Mouse (Mus musculus) brown adipose tissue, adult 24 weeks (tissue): ENCODE results near the gene Alg9. TPM values are rescaled to one million over a fixed set of nuclear protein-coding genes. Genes with fewer than 3 reads are reported as not detected.

Experiments used
- H3K27ac ChIP-seq: fragments of 200-500 bp; replicated peaks from 2 replicates; pipeline ENCODE4 v1.5.1; 2012; ENCODE audit warnings: low read depth, mild to moderate bottlenecking, low read length
- H3K4me1 ChIP-seq: fragments of 200-500 bp; 2 replicates; pipeline ENCODE4 v1.6.1; 2012; ENCODE audit warnings: low read length, mixed read lengths; ENCODE audit not compliant: control insufficient read depth, insufficient read depth, insufficient read length
- H3K4me3 ChIP-seq: fragments of 200-500 bp; 2 replicates; pipeline ENCODE4 v1.5.1; 2012; ENCODE audit warnings: low read depth, mild to moderate bottlenecking, low read length, moderate library complexity; ENCODE audit not compliant: insufficient read depth
- polyA plus RNA-seq: library from polyadenylated mRNA; stranded (reverse); fragments of >200 nt; gene quantifications from 2 replicates; pipeline ENCODE4 v1.2.4, GENCODE M21; 2012; ENCODE audit not compliant: missing spikeins, insufficient read depth, insufficient read length

Alg9 gene
- polyA plus RNA-seq, 1 experiment, result 38.3 TPM

DNA sequence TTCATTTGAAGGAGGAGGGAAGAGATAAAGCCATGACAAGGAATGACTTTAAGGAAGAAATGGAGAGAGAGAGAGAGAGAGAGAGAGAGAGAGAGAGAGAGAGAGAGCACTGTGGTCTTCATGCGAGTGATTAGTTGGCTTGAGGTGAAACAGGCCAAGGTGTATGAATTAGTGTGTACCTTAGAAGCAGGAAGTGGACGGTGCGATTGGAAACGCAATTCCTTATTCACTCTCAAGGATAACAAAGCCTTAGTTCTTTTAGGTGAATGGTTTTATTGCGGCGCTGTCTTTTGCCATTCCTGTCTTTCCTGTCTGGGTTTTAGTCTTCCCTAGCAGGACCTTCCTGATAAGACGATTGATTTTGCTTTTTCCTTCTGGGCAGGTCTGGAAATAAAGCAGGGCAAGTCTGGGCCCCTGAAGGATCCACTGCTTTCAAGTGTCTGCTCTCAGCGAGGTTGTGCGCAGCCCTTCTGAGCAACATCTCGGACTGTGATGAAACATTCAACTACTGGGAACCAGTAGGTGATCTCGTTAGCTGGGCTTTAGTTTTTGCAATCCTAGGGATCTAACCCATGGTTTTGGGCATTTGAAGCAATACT, 1.4 kb downstream of the Alg9 start:
- Histone ChIP-seq H3K27ac (no peak overlapping the region), H3K4me1 (no peaks in the 10 kb centered on the region), H3K4me3 (peak overlapping the region; percentile 67)

DNA sequence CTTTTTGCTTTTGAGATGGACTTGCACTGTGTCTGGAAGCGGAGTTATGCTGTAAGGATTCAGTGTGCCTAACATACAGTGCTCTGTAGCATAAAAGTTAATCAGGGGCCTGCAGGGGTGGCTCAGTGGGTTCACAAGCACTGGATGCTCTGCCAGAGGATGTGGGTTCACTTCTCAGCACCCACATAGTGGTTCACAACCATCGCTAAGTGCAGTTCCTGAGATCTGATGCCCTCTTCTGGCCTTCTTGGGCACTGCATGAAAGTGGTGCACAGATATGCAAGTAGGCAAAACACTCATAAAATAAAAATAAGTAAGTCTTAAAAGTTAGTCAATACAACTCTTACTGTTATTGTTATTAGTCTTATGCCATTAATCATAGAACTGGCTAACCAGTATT, 7.3 kb downstream of the Alg9 start:
- Histone ChIP-seq H3K27ac (no peak overlapping the region), H3K4me1 (no peaks in the 10 kb centered on the region)

DNA sequence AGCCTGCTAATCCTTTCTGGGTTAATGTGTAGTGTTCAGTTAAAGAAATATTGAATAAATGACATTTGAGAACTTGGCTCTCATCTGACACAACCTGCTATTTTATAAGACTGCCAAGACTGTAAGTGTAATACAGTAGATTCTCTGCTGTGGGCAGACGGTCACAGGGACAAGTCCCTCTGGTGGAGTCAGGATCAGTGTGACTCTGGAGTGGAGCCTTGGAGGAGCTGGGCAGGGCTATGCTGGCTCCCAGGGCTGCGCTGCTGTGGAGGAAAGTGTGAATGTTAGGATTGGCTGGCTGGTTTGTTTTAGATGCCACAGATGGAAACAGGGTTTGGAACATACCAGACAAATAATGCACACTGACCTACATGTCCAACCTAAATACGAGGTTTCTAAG, 20.4 kb downstream of the Alg9 start:
- Histone ChIP-seq H3K4me3 (no peak overlapping the region), H3K4me1 (peaks cover 12% of the 10 kb centered on the region), H3K27ac (no peak overlapping the region)

More for the DNA sequence above, 7.3 kb downstream of the Alg9 start:
- no peak overlapping the region for H3K4me3 ChIP-seq

DNA sequence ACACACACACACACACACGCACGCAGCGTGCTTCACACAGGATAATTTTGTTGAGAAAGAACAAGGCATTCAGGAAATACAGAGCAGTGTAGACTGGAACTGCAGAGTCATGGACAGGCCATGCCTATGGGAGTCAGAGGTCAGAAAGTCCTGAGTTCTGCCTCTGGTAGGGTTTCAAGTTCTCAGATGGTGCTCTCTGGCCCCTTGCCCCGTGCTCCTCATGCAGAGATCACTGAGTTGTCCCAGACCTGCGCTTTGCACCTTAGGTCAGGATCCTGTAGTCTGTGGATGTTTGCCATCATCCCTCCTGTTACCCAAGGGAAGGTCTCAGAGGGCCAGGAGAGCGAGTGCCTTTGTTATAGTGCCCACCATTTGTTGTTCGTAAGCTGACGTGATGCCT, 22.0 kb downstream of the Alg9 start:
- H3K4me3 ChIP-seq, result no peak overlapping the region
- peak overlapping the region; percentile 87 for H3K27ac ChIP-seq
- H3K4me1 ChIP-seq, result peaks cover 12% of the 10 kb centered on the region

DNA sequence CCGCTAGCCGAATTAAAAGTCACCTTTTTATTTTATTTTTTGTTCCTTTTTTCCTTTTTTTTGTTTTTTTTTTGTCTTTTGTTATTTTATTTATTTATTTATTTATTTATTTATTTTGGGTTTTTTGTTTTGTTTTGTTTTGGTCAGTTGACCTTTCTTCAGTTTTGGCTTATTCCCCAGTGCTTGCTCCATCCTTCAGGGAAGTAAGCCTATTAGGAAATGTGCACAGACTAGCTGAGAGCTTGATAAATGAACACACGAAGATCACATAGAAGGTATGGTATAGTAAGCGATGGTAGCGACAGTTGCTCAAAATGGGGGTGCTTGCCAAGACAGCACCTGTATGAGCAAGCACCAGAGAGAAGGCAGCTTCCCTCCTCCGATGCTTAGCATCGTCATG, 22.8 kb downstream of the Alg9 start:
- peak overlapping the region; percentile 98 for H3K27ac ChIP-seq
- peaks cover 12% of the 10 kb centered on the region for H3K4me1 ChIP-seq
- no peak overlapping the region for H3K4me3 ChIP-seq

DNA sequence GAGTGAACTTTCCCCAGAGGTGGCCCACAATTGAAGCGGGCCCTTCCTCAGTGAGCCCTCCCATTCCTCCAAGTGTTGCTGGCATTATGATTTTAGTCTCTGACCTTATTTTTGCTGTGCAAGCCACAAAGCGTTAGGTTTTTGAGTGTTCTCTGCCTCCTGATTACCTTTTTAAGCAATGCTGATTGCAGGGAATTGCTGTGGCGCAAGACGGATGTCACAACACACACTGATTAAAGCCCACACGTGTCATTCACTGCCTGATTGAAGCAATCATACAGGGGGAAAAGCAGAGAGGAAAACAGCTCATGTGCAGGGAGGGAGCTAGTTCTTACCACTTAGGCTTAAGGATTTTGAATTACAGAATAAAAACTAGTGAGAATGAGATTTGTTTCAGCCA, 23.5 kb downstream of the Alg9 start:
- H3K27ac ChIP-seq, result peak overlapping the region; percentile 98
- H3K4me3 ChIP-seq, result no peak overlapping the region

DNA sequence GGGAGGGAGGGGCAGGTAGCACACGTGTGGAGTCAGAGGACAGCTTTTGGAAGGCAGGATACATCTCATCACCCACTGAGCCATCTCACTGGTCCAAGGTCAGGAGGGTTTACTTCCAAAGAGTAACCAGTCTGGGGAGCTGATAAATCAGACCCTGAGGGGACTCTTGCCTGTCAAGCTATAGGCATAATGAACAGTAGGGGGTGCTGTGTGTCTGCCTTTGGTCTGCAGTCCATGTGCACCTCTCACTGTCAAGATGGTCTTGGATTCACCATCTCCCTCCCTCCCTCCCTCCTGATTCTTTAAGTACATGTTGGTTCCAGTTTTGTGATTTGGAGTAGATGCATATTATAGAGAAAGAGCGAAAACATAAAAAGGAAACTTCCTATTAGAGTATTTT, 26.2 kb downstream of the Alg9 start:
- H3K4me1 ChIP-seq, result peaks cover 12% of the 10 kb centered on the region
- no peak overlapping the region for H3K27ac ChIP-seq
- no peak overlapping the region for H3K4me3 ChIP-seq

More for the DNA sequence above, 23.5 kb downstream of the Alg9 start:
- H3K4me1 ChIP-seq, result peaks cover 14% of the 10 kb centered on the region

DNA sequence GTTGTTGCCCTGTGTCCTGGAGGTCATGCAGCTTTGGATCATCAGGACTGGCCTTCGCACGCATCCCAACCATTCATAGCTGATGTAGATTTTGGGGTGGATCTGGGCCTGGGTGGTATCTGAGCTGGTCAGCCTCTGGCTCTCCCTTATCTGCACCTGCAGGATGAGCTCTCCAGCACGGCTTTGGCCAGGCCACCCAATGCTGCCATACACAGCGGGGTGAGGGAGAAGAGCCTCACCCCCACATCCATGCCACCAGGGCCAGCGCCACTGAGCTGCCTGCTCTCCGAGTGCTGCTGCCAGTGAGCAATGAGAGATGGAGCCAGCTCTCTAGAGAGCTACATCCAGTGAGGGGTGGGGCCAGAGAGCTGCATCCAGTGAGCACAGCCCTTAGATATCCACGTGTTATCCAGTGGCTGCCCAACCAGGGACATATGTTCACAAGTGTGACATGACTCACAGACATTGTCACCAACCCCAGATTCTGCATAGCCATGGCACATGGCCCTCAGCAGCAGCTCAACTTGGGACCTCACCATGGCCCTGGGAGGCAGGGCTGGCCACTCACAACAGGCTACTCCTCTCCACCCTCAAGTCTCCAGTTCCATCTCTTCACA, 28.3 kb downstream of the Alg9 start:
- peaks cover 2% of the 10 kb centered on the region; the same call in 1 of the 2 replicates for H3K4me1 ChIP-seq
- no peak overlapping the region for H3K4me3 ChIP-seq

DNA sequence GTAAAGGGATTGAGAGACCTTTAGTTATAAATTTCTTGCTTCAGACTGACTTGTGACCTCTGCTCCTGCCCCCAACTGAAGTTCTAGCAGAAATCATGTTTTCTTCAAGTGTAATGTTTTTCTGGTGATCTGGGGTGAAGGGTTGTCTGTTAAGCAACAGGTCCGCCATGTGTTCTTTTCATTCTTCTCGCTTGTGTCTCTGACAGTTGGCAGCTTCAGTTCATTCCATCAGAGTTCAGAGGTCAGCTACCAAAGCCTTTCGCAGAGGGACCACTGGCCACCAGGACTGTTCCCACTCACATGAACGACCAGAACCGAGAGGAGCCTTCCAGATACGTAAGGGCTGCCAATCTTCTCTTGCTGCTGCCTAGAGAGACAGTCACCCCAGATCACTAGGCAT, 33.7 kb downstream of the Alg9 start:
- Histone ChIP-seq H3K27ac (peak overlapping the region; percentile 97), H3K4me1 (peaks cover 13% of the 10 kb centered on the region), H3K4me3 (no peak overlapping the region)

More for the DNA sequence above, 28.3 kb downstream of the Alg9 start:
- 0 out of 2 replicates have a peak overlapping the region, but pooled peaks have one; percentile 16 for H3K27ac ChIP-seq

DNA sequence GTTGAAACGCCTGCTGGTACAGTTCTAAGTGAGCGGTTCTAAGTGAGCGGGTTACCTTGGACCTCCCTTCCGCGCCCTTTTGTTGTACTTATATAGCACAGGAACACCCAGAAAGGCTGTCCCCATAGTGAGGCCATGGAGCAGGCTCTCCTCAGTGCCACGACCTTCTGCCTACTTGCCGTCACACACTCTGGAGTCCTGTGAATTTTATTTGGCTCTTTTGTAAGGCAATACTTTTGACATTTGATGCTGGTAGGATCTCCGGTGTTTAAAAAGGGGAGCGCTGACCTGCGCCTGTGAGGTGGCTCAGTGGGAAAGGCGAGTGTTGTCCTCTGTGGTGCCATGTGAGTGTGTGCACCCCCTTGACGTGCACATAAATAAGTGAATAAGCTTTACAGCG, 34.3 kb downstream of the Alg9 start:
- Histone ChIP-seq H3K27ac (peak overlapping the region; percentile 99), H3K4me3 (no peak overlapping the region), H3K4me1 (peaks cover 13% of the 10 kb centered on the region)

DNA sequence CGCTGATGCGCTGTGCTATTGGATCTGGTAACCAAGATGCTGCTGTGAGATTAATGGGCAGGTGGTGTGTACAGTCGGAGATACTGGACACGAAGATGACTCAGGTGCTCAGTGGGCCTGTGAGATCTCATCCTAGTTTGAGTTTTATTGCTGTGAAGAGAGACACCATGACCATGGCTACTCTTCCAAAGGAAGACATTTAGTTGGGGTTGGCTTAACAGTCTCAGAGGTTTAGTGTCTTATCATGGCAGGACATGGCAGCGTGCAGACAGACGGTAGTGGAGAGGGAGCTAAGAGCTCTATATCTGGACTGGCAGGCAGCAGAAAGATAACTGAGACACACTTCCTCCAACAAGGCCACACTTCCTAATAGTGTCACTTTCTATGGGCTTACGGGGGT, 36.4 kb downstream of the Alg9 start:
- Histone ChIP-seq H3K4me1 (peaks cover 13% of the 10 kb centered on the region), H3K4me3 (no peak overlapping the region), H3K27ac (peak overlapping the region; percentile 75)

DNA sequence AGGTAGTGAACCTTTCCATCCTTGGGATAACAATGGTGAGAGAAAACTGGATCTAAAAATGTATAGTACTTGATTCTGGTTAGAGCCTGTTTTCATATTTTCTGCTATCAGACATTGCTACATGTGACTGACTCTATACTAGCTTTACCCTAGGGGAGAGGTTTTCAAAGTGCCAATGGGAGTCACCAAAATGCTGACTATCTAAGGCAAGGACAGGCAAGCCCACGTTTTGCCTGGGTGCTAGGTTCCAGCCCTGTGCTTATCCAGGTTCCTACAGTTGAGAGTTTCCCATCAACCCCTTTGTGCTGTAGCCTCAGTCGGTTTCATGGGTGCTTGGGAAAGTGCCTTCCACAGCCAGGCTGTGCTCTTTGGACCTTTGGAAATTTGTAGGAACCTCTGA, 36.9 kb downstream of the Alg9 start:
- Histone ChIP-seq H3K4me1 (peaks cover 13% of the 10 kb centered on the region), H3K27ac (peak overlapping the region; percentile 61)

DNA sequence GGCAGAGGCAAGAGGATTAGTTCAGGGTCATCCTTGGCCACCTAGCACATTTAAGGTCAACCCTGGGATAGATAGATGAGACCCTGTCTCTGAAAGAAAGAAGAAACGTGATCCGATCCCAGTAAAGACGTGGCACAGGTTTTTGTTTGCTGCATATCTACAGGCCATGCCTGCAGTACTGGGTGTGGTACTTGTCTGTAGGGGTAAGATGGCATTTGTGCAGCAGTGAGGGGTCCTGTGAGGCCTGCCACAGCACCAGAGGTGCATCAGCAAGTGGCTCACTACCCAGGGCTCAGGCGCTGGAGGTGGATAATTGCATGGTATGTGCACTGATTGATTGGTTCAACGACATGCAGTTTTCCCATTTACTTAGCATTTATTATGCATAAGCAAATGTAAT, 39.0 kb downstream of the Alg9 start:
- no peak overlapping the region for H3K27ac ChIP-seq
- peaks cover 12% of the 10 kb centered on the region for H3K4me1 ChIP-seq
- H3K4me3 ChIP-seq, result no peak overlapping the region

More for the DNA sequence above, 36.9 kb downstream of the Alg9 start:
- H3K4me3 ChIP-seq, result no peak overlapping the region

DNA sequence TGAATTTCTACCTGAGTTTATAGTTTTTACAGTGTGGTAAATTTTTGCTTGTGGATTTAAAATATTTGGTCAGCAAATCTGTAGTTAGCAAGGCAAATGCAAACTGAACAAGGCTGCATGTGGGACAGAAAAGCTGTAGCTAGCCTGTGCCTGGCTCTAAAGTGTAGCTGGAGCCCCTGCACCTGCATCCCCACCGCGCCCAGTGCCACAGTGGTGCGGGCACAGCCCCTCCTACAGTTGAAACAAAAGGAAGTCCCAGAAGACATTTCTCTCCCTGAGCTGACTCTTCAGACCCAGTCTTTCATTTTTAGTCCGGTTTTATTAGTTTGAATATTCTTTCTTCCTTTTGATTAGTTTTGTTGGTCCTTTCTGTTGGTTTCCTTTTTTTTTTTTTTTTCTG, 40.8 kb downstream of the Alg9 start:
- no peak overlapping the region for H3K4me3 ChIP-seq
- peaks cover 11% of the 10 kb centered on the region; the same call in 1 of the 2 replicates for H3K4me1 ChIP-seq
- H3K27ac ChIP-seq, result no peak overlapping the region

DNA sequence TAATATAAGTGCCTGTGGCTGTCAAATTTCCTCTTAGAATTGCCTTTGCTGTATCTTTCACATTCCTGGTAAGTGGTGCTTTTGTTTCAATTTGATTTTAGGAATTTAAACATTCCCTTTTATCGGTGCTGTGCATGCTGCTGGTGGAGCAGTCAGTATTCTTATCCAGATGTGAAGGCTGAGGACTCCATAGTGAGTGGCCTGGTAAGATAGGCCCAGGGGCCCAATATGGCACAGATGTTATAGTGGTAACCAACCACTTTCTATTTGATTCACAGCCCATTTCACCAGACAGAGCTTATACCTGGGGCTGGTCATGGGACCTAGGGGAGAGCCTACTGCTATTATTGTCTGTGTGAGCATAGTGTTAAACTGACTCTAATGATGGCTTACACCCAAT, 41.7 kb downstream of the Alg9 start:
- Histone ChIP-seq H3K27ac (no peak overlapping the region), H3K4me1 (peaks cover 11% of the 10 kb centered on the region; the same call in 1 of the 2 replicates), H3K4me3 (no peak overlapping the region)

DNA sequence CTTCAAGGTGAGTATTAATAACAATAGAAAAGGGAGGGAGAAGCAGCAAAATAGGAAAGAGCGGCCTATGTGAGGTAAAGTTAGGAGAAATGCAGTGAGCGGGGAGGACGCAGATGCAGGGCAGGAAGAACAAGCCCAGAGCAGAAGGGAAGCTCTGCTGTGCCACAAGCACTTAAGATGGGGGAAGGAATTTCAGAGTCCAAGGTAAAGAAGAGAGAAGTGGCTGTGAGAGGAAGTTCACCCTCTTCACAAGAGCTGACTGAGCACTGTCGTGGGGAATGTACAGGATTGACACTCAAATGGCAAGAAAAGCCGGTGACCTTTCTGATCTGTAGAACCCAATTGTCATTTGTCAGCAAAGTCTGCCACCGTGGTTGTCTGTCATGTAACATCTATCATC, 43.2 kb downstream of the Alg9 start:
- peaks cover 2% of the 10 kb centered on the region; the same call in 1 of the 2 replicates for H3K4me1 ChIP-seq
- 0 out of 2 replicates have a peak overlapping the region, but pooled peaks have one; percentile 4 for H3K27ac ChIP-seq
- H3K4me3 ChIP-seq, result no peak overlapping the region
